Mouse (Mus musculus) hindlimb bud, embryonic 11.5 days (tissue): ENCODE data around the gene Jam3.

ENCODE experiments used
- DNase-seq: peaks from one replicate; pipeline ENCODE4 v3.0.0-alpha.2; 2012; ENCODE audit warnings: low read depth, low spot score; ENCODE audit errors: extremely low spot score

Gene Jam3

DNA sequence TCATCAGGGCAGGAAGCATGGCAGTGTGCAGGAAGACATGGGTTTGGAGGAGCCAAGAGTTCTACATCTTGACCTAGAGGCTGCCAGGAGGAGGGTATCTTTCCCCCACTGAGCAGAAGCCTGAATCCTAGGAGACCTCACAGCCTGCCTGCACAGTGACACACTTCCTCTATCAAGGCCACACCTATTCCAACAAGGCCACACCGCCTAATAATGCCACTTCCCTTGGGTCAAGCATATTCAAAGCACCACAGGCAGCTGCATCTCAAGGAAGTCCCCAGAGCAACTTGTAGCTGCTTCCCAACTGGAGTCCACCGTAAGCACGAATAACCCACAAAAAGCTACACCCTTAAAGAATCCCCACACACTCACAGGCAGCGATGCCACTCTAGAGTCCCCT is 33.1 kb downstream of the Jam3 start:
- DNase-seq: no peak

DNA sequence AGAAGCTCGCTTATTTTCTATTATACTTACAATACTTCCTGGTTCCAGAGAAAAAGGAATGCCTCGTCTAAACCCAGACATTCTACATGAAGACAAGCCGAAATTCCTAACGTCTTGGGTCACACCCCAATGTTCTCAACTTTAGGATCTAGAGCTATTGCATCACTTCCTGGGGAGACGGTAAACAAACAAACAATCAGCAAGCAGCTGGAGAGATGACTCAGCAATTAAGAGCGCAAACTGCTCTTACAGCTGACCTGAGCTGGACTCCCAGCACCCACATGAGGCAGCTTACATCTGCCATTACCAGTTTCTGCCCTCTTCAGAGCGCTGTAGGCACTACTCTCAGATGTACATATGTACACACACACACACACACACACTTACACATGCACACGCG is 34.0 kb downstream of the Jam3 start:
- DNase-seq: no peak

DNA sequence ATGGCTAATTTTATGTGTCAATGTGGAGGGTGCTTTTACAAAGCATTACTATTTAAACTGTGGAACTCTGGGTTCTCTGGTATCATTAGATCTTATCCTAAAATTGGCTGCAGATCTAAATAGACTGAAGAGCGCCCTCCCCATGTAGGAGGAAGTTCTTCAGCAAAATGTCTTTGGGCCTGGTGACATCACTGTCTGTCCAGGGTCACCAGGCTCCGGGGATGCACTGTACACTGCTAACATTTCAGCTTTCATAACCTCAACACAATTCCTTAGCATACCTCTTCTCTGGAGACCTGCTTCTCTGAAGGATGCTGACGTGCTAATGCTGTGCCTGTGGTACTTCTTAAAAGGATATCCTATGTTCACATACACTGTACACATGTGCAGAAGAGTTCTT is 43.5 kb downstream of the Jam3 start:
- DNase-seq: no peak

GRCm38 (mm10) chr9:27110681-27111080 is 44.5 kb downstream of the Jam3 start:
- DNase-seq: no peak

DNA sequence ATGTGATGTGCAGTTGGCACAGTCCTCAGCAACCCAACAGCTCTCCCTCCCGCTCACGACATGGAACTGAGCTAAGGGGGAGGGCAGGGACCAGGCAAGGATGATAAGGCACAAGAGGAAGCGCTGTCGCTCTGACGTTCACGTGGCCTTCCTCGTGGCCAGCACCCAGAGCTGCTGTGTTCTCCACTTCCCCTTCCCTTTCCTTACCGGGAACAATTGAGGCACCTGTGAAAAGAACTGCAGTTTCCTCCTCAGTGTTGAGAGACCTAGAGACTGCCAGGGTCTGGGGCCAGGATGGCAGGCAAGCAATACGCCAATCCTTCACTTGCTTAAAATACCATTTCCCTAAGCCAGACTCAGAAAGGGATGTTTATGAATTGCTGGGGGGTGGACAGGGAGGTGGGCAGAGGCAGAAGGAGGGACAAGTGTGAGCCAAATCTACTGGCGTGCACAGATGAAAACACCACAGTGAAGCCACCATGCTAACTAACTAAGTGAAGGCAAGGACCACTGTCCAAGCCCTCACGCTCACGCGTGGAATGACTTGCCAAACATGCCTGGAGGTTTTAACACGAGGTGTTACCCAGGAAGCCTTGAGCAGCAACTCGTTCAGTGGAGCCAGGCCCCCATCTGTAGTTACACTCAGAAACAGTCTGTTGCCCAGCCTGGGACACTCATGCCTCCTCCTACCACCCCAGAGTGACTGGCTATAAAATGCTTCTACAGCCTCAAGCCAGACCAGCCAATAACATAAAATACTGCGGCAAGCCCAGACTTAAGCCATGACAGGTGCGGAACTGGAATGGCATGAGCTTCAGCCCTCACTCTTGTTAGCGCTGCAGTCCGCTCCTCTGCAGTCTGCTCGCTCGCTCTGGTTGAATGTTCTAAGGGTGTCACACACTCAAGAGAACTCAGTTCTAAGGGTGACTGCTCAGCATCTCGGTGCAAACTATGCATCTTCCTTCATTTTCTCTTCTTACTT is 45.4 kb downstream of the Jam3 start:
- DNase-seq: no peak

GRCm38 (mm10) chr9:27108451-27108850 is 46.8 kb downstream of the Jam3 start:
- no peak for DNase-seq

DNA sequence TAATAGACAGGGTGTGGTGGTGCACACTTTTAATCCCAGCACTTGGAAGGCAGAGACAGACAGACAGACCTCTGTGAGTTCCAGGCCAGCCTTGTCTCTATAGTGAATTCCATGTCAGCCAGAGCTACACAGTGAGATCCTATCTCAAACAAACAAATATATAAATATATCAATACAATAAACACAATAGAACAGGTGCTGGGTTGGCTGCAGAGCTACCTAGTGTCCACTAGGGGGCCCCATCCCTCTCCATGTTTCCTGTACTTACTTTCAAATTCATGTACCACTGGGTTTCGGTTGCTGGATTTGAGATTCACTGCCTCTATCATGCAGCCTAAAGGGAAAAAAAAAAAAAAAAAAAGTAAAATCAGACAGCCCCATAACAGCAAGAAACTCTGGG is 49.1 kb downstream of the Jam3 start:
- DNase-seq: peak; percentile 20

DNA sequence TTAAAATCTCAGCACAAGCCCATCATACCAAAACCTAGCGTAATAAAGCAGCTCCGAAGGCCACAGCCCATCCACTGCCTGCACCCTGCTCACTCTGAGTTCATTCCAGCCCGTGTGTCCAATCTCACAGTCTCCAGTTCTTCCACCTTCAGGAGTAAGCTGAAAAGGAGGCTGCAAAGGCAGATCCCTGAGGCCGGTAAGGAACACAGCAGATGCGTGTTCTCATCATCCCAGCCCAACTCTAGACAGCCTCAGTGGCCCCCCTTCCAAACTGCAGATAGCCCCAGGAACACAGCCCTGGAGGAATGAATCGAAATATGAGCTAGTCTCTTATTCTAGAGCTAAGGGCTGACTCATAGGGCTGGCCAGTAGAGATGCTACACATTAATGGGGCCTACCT is 53.8 kb downstream of the Jam3 start:
- DNase-seq: no peak

DNA sequence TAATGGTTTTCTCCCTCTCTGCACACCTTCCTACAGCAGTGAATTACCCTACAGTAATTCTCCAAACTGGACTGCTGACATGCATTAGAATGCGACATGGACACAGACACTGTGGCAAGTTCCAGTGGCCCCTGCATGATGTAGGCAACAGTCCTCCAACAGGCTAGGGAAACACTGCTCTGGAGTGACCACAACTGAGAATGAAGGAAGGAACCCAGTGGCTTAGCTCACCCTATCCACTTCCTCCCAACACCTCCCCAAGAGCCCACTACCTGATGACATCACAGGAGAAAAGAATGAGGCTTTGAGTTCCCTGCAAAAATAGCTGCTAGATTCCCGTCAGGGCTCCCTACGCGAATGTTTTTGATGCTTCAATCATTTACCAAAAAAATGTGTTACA is 55.7 kb downstream of the Jam3 start:
- no peak for DNase-seq

- DNase-seq: no peak
Measured at GRCm38 (mm10) chr9:27098557-27098956, 56.7 kb downstream of the Jam3 start.

GRCm38 (mm10) chr9:27098092-27098491 is 57.1 kb downstream of the Jam3 start:
- DNase-seq: no peak

DNA sequence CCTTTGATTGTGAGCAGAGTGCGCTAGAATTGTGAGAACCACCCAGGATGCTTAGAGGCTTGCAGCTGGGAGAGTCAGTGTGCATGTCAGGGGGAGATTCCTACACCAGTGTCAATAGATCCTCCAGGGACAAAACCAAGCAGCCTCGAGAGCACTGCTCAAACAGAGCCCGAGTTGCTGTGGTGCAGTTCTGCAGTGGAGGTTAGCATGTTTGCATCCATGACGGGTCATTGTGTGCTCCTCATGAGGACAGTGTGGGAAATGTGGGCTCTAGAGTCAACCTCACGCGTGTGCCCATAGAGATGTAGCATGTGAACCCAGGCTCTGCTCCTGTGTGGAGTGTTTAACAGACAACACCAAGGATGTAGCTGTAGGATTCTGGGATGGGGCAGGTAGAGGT is 62.3 kb downstream of the Jam3 start:
- DNase-seq: no peak

DNA sequence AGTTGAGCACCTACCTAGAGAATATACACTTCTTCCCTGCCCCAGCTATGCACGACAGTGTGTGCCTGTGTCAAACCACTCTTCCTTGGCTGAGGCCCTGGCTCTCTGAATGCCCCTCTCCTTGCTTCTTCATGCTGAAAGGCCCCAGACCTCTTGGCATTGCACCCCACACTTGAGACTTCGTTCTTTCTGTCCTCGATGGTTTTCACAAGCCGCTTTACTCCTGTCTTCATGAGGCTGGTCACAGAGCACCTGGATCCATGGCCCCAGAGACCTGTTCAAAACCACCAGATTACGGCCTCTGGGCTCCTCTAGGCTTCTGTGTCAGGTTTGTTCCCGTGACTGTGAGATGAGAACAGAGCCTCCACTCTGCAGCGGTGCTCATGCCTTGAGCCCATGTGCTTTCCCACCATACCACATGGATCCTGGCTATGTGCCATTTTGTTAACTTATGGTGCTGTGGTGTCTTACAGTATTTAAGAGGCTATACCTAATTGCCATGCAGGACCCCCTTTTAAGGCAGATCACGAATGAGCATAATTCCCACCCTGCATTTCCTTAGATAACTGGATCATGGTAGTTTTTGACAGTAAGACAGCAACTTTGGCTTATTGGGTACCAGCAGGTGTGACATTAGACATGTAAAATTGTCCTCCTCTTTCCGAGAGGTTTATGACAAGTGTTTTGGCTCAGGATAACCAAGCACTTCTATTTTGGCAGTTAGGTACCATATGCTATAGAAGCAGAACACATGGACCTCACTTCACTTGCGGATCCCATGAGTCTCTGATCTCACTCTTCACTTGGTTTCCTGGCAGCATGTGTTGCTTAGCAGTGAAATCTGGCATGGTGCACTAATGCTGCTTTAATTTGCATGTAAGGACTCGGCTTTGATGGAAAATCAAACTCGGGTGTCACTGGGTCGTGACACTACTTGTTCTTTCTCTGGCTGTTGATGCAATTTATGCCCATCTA is 64.1 kb downstream of the Jam3 start:
- no peak for DNase-seq

GRCm38 (mm10) chr9:27090134-27090533 is 65.1 kb downstream of the Jam3 start:
- DNase-seq: no peak

DNA sequence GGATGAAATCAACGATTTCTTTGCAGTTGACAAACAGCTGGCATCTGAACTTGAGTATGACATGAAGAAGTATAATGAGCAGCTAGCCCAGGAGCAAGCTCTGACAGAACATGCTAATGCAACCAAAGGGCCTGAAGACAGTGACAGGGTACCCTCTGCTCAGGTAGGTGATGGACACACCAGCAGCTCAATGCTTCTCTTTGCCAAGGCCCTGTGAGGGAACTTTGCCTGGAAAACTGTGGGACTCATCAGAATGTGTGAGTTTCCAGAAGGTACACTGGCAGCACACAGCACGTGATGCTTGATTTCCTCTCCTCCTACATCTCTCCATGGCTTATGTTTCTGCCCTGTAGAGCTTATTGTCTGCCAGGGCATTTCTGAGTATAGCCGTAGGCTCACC is 67.8 kb downstream of the Jam3 start:
- DNase-seq: no peak

GRCm38 (mm10) chr9:27086256-27086655 is 69.0 kb downstream of the Jam3 start:
- DNase-seq: no peak

- DNase-seq: no peak
Measured at GRCm38 (mm10) chr9:27075812-27076211, 79.4 kb downstream of the Jam3 start.

DNA sequence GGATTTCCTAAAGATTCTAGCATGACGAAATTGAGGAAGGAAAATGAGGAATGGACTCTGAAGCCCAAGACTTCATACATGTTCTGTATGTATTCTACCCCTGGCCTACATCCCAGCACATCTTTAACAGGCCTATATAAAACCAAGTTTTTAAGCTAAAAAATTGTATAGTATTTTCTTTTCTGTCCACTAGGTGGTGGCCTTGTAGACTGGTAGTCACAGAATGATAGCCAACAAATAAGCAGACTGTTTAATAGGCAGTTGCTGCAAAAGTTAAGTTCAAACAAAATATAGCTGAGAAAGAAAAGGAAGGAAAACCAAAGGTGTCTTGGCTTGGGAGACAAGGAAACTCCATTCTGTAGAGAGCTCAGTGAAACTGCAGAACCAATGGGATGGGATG is 80.5 kb downstream of the Jam3 start:
- DNase-seq: no peak

DNA sequence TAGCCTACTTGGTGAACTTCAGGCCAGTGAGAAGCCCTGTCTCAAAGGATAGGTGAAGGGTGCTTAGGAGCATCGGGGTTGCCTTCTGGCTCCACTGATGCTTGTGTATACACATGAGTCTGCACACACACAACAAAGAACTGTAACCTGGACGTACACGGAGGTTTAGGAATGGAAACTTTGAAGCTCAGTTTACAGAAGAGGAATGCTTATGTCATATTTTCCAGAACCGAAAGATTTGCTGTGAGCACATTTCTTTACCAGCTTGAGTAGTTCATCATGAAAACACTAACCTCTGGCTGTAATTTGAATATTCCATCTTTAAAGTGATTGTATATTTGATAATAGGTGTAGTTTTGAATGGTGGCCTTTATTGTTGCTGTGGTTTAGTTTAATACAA is 84.3 kb downstream of the Jam3 start:
- DNase-seq: no peak

DNA sequence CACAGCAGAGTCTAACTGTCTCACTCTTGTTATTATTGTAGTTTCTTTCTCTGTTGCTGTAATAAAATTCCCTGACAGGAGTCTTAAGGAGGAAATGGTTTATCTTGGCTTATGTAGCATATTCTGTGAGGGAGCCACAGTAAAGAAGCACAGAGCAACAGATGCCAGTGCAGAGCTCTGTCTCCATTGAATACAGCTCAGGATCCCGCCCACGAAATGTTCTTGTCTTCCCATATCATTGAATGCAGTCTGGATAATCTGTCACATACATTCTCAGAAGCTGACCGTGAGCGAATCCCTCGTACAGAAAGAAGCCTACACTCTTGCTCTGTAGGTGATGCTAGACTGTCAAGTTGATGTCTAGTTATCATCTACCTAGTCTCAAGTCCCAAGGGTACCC is 96.9 kb downstream of the Jam3 start:
- DNase-seq: no peak

- no peak for DNase-seq
Measured at GRCm38 (mm10) chr9:27049492-27049891, 105.7 kb downstream of the Jam3 start.
